Mouse (Mus musculus): ENCODE measurements around the gene Sirt7. TPM values are rescaled to one million over a fixed set of nuclear protein-coding genes. Genes with fewer than 3 reads are reported as not detected.
A peak's percentile ranks its signal among the peaks of the same experiment; 100 is the strongest.

Gene Sirt7
- total and polyA plus RNA-seq, 3 experiments = 7.0 to 23.7 (median 7.4) TPM

DNA sequence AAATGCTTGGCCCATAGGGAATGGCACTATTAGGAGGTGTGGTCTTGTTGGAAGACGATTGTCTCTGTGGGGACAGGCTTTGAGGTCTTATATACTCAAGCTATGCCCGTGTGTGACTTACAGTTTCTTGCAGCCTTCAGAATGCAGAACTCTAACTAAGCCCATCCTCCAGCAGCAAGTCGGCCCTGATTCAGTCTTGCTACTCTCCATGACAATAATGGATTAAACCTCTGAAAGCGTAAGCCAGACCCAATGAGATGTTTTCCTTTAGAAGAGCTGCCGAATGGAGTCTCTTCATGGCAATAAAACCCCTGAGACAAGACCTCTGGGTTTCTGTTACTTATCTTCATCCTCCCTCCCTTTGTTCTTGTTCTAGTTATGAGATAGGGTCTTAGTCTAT lies 9.8 kb upstream of the Sirt7 start:
- intact Hi-C loops (cut with DNase I) = loop anchor here (5.0 kb wide), 1 partner anchor 37 kb away; the partner anchor contains the start of gene Aspscr1
- TF ChIP-seq CTCF (IDR thresholded peaks at IDR 0.05) = no peak
- TF ChIP-seq EP300 (IDR thresholded peaks at IDR 0.05; ENCODE audit: insufficient read depth, low read depth, low read length) = no peak
- no peak for TF ChIP-seq POLR2A (IDR thresholded peaks at IDR 0.05; ENCODE audit: insufficient read depth, low read depth, low read length)
- WGBS = 81% methylated on average over 5 of the region's 5 CpGs
- H3K79me2 ChIP-seq (replicated peaks; ENCODE audit: control insufficient read depth, insufficient read depth, low read length) = no peaks in the 10 kb centered on the region
- no peaks in the 10 kb centered on the region for H3K36me3 ChIP-seq (ENCODE audit: control insufficient read depth, insufficient read depth, low read length)
- no peaks in the 10 kb centered on the region for H3K27me3 ChIP-seq (ENCODE audit: control insufficient read depth, insufficient read depth, low read length)
- H3K27ac ChIP-seq = no peak overlapping the region
- H3K9ac ChIP-seq (ENCODE audit: low read depth, low read length) = no peak overlapping the region
- DNase-seq = no peak
- no peak overlapping the region for H3K4me3 ChIP-seq
- H3K4me1 ChIP-seq (ENCODE audit: control insufficient read depth, insufficient read depth, low read length) = peaks cover 18% of the 10 kb centered on the region

DNA sequence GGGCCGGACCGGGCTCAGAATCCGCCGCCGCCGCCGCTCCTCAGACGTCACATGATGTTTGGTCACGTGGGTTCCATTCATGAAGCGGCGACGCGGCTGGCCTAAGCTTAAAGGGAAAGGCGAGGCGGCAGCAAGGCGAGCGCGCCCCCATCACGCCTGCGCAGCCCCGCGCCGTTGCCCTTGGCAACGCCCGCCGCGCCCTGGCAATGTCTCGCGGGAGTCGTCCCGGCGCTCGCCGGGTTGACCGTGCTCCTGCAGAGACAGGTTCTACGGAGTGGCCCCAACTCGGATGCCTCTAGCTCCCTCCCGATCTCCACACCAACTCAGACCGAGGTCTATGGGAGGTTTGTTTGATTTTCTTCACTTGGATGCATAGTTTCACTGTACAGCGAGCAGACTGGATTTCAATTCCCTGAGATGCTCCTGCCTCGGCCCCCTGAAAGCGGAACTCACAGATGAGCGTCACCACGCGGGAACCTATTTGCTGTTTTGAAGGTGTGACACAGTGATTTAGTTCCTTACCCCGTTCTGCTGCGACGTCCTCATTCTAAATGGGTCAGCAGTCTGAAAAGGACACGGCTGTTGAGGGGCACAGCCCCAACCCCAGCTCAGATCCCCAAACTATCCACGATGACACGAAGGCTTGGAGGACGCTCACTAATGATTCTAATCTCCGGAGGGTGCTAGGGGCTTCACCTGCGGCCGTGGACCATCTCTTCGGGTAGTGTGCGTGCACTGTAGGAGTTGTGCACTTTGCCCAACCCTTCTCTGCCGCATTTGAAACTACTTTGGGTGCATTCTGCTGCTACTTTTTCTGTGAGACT lies 8.7 kb upstream of the Sirt7 start, which contains the start of gene Mafg:
TSS of gene Mafg (minus strand) at position 81 of the 824 bp plus-strand sequence.
- intact Hi-C loops (cut with DNase I) = loop anchor here (5.0 kb wide), 1 partner anchor 39 kb away; the partner anchor contains the start of gene Aspscr1

DNA sequence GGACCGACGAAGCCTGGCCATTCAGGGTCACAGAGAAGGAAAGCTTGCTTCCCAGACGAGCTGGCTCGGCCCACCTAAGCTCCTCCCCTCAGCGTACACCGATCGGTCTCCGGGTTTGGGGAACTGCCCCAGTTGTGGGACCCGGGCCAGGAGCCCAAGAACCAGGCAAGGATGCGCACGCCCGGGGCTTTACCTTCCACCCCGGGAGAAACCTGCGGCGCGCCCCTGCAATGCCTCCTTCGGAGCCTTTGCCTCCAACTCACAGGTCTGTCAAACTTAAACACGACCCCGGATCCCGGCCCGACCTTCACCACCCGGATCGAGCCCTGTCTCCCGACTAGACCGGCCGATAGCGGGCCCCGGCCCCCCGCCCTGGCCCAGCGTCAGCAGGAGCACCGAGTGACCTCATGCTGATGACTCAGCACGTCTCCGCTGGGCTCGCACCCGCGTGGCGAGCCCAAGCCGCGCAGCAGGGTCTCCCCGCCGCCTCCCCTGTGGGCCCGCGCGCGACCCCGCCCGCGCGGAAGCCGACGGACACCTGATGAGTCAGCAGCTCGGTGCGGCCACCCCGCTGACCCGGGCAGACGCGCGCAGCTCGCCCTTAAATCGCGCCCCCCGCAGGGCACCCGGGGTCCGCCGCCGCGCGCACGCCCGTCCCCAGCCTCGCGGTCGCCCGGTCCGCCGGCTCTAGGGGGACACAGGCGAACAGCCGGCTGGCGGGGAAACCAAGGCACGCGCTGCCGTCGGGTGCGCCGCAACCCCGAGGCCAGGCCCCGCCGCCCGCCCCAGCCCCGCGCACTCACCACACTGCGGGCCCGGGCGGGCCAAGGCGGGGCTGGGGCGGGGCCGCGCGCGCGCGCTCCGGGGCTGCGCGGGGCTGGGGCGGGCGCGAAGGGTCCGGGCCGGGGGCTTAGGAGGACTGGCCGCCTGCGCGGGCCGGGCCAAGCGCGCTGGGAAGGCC lies 7.8 kb upstream of the Sirt7 start:
- no peaks in the 10 kb centered on the region for H3K27me3 ChIP-seq (ENCODE audit: control insufficient read depth, insufficient read depth, low read length)
- under 1% methylated on average over 115 of the region's 116 CpGs for WGBS
- intact Hi-C loops (cut with DNase I) = loop anchor here (5.0 kb wide), 1 partner anchor 39 kb away; the partner anchor contains the start of gene Aspscr1

More for the DNA sequence above, 8.7 kb upstream of the Sirt7 start, which contains the start of gene Mafg:
- no peaks in the 10 kb centered on the region for H3K36me3 ChIP-seq (ENCODE audit: control insufficient read depth, insufficient read depth, low read length)
- TF ChIP-seq POLR2A (IDR thresholded peaks at IDR 0.05; ENCODE audit: insufficient read depth, low read depth, low read length) (peak; percentile 42; the same call in 1 of the 2 replicates), CTCF (IDR thresholded peaks at IDR 0.05) (no peak)
- H3K27me3 ChIP-seq (ENCODE audit: control insufficient read depth, insufficient read depth, low read length) = no peaks in the 10 kb centered on the region
- H3K4me3 ChIP-seq = peak within 1 kb of the TSS; percentile 89
- DNase-seq = peak; percentile 93 to 95
- 11% methylated on average over 58 of the region's 58 CpGs for whole genome bisulfite sequencing
- 0 out of 2 replicates have a peak, but pooled peaks cover 2% of the 10 kb centered on the region for H3K79me2 ChIP-seq (replicated peaks; ENCODE audit: control insufficient read depth, insufficient read depth, low read length)
- H3K9ac ChIP-seq (ENCODE audit: low read depth, low read length) = peak within 1 kb of the TSS; percentile 85
- H3K4me1 ChIP-seq (ENCODE audit: control insufficient read depth, insufficient read depth, low read length) = peaks cover 22% of the 10 kb centered on the region
- H3K27ac ChIP-seq = peak within 1 kb of the TSS; percentile 95

DNA sequence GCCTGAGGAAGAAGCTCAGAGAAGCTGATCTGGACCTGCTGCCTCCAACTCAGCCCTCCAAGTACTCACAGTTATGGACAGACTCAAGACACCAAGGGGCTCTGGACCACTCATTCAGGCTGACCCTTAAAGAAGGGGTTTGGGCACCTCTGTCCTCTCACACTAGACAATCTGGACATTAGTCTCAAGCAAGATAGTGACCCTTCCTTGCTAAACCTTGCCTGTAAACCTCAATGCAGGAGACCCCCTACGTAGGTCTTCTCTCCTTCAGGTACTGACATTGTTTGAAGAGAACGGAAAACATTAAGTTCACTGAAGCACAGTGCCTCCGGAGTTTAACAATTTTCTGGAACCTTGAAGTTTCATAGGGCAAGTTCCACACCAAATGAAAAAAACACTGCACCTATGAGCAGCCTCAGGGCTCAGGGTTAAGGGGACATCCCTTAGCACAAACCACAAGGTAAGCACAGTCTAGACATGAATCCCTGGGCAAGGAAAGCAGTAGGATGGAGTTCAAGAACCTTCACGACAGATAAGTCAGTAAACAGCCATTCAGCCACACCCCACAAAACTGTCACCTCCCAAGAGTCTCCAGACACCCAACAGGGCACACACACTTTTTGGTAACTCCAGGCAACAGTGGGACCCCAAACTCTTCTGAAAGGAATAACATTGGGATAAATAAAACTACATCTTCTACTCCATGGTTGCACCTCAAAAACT lies 6.8 kb upstream of the Sirt7 start:
- DNase-seq = peak in 1 of 2 experiments; percentile 2
- H3K4me1 ChIP-seq (ENCODE audit: control insufficient read depth, insufficient read depth, low read length) = peaks cover 22% of the 10 kb centered on the region
- H3K27ac ChIP-seq = peak overlapping the region; percentile 95
- H3K79me2 ChIP-seq (replicated peaks; ENCODE audit: control insufficient read depth, insufficient read depth, low read length) = 0 out of 2 replicates have a peak, but pooled peaks cover 2% of the 10 kb centered on the region
- H3K4me3 ChIP-seq = peak overlapping the region; percentile 89
- WGBS = 63% methylated on average over 4 of the region's 4 CpGs
- intact Hi-C loops (cut with DNase I) = loop anchor here (5.0 kb wide), 1 partner anchor 40 kb away; the partner anchor contains the start of gene Aspscr1
- TF ChIP-seq EP300 (IDR thresholded peaks at IDR 0.05; ENCODE audit: insufficient read depth, low read depth, low read length) = no peak
- TF ChIP-seq POLR2A (IDR thresholded peaks at IDR 0.05; ENCODE audit: insufficient read depth, low read depth, low read length) = no peak
- no peak for TF ChIP-seq CTCF (IDR thresholded peaks at IDR 0.05)
- no peaks in the 10 kb centered on the region for H3K36me3 ChIP-seq (ENCODE audit: control insufficient read depth, insufficient read depth, low read length)
- H3K27me3 ChIP-seq (ENCODE audit: control insufficient read depth, insufficient read depth, low read length) = no peaks in the 10 kb centered on the region
- peak overlapping the region; percentile 85 for H3K9ac ChIP-seq (ENCODE audit: low read depth, low read length)

More for the DNA sequence above, 7.8 kb upstream of the Sirt7 start:
- TF ChIP-seq EP300 (IDR thresholded peaks at IDR 0.05; ENCODE audit: insufficient read depth, low read depth, low read length) (no peak), CTCF (IDR thresholded peaks at IDR 0.05) (peak; percentile 30; the same call in 1 of the 2 replicates)
- H3K27ac ChIP-seq = peak overlapping the region; percentile 95
- H3K36me3 ChIP-seq (ENCODE audit: control insufficient read depth, insufficient read depth, low read length) = no peaks in the 10 kb centered on the region
- peak overlapping the region; percentile 85 for H3K9ac ChIP-seq (ENCODE audit: low read depth, low read length)
- DNase-seq = peak; percentile 81 to 86
- 0 out of 2 replicates have a peak, but pooled peaks cover 2% of the 10 kb centered on the region for H3K79me2 ChIP-seq (replicated peaks; ENCODE audit: control insufficient read depth, insufficient read depth, low read length)
- peaks cover 22% of the 10 kb centered on the region for H3K4me1 ChIP-seq (ENCODE audit: control insufficient read depth, insufficient read depth, low read length)
- peak overlapping the region; percentile 89 for H3K4me3 ChIP-seq

Measured in heart, adult 2 months (tissue).